Mouse (Mus musculus) intestine, postnatal 0 days (tissue): ENCODE results near the gene Nrxn3. TPM values are rescaled to one million over a fixed set of nuclear protein-coding genes. Genes with fewer than 3 reads are reported as not detected.

Experiments used
- ATAC-seq: fragments of 200-750 bp; cut with Nextera tagmentation; 2 replicates; pipeline ENCODE4 v1.8.0; 2017; ENCODE audit warnings: mild to moderate bottlenecking, moderate TSS enrichment, moderate library complexity
- H3K27ac ChIP-seq: fragments of 300-500 bp; sonication (generic); 2 replicates; pipeline ENCODE4 v1.5.1; 2014; ENCODE audit warnings: mild to moderate bottlenecking, low read depth, low read length, moderate library complexity
- H3K27me3 ChIP-seq: fragments of 300-500 bp; sonication (generic); replicated peaks from 2 replicates; pipeline ENCODE4 v1.6.1; 2014; ENCODE audit warnings: low read length, mixed read lengths; ENCODE audit not compliant: control insufficient read depth, insufficient read depth
- H3K36me3 ChIP-seq: fragments of 300-500 bp; sonication (generic); 2 replicates; pipeline ENCODE4 v1.6.1; 2014; ENCODE audit warnings: mild to moderate bottlenecking, moderate library complexity; ENCODE audit not compliant: control insufficient read depth, insufficient read depth
- H3K4me1 ChIP-seq: fragments of 300-500 bp; sonication (generic); replicated peaks from 2 replicates; pipeline ENCODE4 v1.6.1; 2014; ENCODE audit warnings: antibody characterized with exemption, low read length, mixed read lengths; ENCODE audit not compliant: control insufficient read depth, insufficient read depth
- H3K4me2 ChIP-seq: fragments of 300-500 bp; sonication (generic); replicated peaks from 2 replicates; pipeline ENCODE4 v1.6.1; 2014; ENCODE audit warnings: low read depth, mild to moderate bottlenecking, moderate library complexity
- H3K4me3 ChIP-seq: fragments of 300-500 bp; sonication (generic); 2 replicates; pipeline ENCODE4 v1.5.1; 2014; ENCODE audit warnings: low read depth, low read length
- H3K9ac ChIP-seq: fragments of 300-500 bp; sonication (generic); 2 replicates; pipeline ENCODE4 v1.6.1; 2014; ENCODE audit warnings: mild to moderate bottlenecking, low read depth, low read length
- H3K9me3 ChIP-seq: fragments of 300-500 bp; sonication (generic); 2 replicates; pipeline ENCODE4 v1.6.1; 2016; ENCODE audit warnings: mixed run types; ENCODE audit not compliant: control insufficient read depth
- CTCF ChIP-seq: sonication (generic); IDR thresholded peaks from 2 replicates; pipeline ENCODE4 v1.5.1; 2016; ENCODE audit warnings: low read depth, mild to moderate bottlenecking, control low read depth, antibody characterized with exemption, moderate library complexity
- WGBS: fragments of 180-500 bp; shearing (Covaris S2); extraction: QIAGEN DNeasy Blood & Tissue Kit; methylation state at CpG from one replicate; pipeline ENCODE4 v1.1.7; 2014; 5-methylcytosine and 5-hydroxymethylcytosine counted together
- polyA plus RNA-seq: library from polyadenylated mRNA; unstranded; fragments of >200 nt; fragmentation: Nextera tagmentation; extraction: Ambion mirVana; gene quantifications from 2 replicates; pipeline ENCODE4 v1.2.1, GENCODE M21; 2015

Nrxn3 gene
- polyA plus RNA-seq, 1 experiment from 2014 or later: 0.47 TPM

DNA sequence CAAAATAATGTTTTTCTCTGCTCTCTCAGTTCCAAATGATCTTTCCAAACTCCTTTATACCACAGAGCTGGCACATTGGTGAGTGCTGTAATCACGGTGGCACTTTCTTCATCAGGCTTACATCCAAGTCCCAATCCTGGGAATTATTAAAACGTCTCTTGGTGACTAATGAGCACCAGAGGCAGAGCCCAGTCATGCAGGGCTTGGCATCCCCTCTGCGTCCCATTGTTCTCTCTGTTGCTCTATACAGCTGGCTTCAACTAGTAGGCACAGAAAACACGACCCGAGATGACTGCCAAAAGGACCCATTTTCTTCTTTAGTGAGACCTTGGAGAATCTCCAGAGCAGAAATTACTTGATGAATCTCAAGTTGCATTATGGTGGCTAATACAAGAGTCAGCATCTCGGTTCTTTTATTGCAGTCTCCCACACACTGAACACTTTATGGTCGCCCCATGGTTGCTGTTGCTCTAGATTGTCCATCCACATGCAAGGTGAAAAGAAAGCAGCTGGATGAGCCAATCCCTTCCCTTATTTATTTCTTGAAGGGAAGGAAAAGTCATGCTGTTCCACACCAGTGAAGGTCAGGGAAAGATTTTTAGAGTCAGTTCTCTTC is 1552.1 kb downstream of the Nrxn3 start:
- Histone ChIP-seq H3K9me3 (no peaks in the 10 kb centered on the region), H3K4me2 (no peak overlapping the region), H3K27ac (no peak overlapping the region), H3K36me3 (no peaks in the 10 kb centered on the region), H3K9ac (no peak overlapping the region), H3K4me1 (no peaks in the 10 kb centered on the region), H3K27me3 (no peaks in the 10 kb centered on the region), H3K4me3 (no peak overlapping the region)
- TF ChIP-seq CTCF: no peak
- no peak for ATAC-seq
- 83% methylated on average over 7 of the region's 7 CpGs for WGBS

DNA sequence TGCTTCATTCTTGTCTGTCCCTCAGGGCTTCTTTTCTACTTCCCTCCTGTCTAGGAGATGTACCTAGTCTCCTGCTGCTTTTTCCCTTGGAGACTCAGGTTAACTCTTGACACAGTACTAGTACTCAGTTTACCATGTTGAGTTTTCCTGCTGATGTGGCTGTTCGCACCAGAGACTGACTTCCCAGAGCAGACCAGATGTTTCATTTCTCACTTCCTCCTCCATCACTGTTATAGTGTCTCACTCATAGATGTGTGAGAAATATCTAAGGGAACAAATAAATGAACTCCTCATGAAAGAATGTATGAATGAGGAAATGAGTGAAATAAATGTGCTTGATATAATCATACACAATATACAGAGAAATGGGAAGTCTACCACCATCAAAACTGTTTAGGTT is 1558.6 kb downstream of the Nrxn3 start:
- H3K9ac ChIP-seq: no peak overlapping the region
- H3K27me3 ChIP-seq: no peaks in the 10 kb centered on the region
- TF ChIP-seq CTCF: no peak
- 79% methylated on average over 1 of the region's 1 CpGs for WGBS
- no peak overlapping the region for H3K4me2 ChIP-seq
- no peak for ATAC-seq
- H3K36me3 ChIP-seq: no peaks in the 10 kb centered on the region
- no peak overlapping the region for H3K27ac ChIP-seq
- H3K9me3 ChIP-seq: no peaks in the 10 kb centered on the region
- no peaks in the 10 kb centered on the region for H3K4me1 ChIP-seq
- no peak overlapping the region for H3K4me3 ChIP-seq

DNA sequence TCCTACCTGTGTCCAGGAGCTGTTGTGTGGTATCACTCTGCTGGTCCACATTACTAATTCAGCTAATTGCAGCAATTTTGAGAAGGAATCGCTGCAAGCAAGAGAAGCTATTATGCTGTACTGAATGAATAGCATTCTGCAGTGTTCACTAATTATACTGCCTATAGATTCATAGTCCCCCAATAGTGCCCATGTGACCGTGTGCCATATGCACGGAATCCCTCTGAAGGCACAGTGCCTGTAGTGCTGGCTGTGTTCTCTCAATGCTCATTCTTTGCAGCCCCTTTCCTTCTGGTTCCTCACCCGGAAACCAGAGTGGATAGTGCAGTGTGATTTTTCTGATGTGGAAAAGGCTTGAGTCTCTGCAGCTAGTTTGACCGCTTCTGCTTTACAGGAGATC is 1560.3 kb downstream of the Nrxn3 start:
- H3K4me3 ChIP-seq: no peak overlapping the region
- H3K9ac ChIP-seq: no peak overlapping the region
- no peak for ATAC-seq
- no peaks in the 10 kb centered on the region for H3K27me3 ChIP-seq
- H3K9me3 ChIP-seq: no peaks in the 10 kb centered on the region
- no peak overlapping the region for H3K27ac ChIP-seq
- no peaks in the 10 kb centered on the region for H3K4me1 ChIP-seq
- no peaks in the 10 kb centered on the region for H3K36me3 ChIP-seq
- no peak for TF ChIP-seq CTCF
- no peak overlapping the region for H3K4me2 ChIP-seq
- 89% methylated on average over 5 of the region's 5 CpGs for WGBS

DNA sequence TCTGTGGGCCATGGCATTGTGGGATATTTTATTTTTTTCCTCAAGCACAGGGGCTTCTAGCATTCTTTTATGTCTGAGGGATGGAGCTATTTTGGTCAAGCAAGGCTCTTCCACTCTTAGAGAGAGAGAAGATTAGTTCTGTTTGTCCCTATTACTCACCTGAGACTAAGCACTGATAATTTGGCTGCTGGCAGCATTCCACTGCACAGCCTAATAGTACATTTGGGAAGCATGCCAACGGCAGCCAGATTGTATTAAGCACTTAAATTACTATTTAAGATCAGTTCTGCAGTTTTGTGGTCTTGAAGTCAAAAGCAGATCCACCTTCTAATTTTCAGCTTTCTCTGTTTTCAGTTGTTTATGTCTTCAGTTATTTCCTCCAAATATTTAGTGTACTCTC is 1580.0 kb downstream of the Nrxn3 start:
- Histone ChIP-seq H3K4me3 (no peak overlapping the region), H3K27me3 (no peaks in the 10 kb centered on the region), H3K9me3 (no peaks in the 10 kb centered on the region), H3K9ac (no peak overlapping the region), H3K4me2 (no peak overlapping the region), H3K36me3 (no peaks in the 10 kb centered on the region), H3K27ac (no peak overlapping the region), H3K4me1 (no peaks in the 10 kb centered on the region)
- WGBS: 47% methylated on average over 1 of the region's 1 CpGs
- no peak for TF ChIP-seq CTCF
- no peak for ATAC-seq

DNA sequence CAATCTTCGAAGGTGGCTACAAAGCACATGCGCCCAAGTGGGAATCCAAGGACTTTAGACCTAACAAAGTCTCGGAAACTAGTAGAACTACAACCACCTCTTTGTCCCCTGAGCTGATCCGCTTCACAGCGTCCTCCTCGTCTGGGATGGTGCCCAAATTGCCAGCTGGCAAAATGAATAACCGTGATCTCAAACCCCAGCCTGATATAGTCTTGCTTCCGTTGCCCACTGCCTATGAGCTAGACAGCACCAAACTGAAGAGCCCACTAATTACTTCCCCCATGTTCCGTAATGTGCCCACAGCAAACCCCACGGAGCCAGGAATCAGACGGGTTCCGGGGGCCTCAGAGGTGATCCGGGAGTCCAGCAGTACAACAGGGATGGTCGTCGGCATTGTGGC is 1609.1 kb downstream of the Nrxn3 start:
- no peak for TF ChIP-seq CTCF

DNA sequence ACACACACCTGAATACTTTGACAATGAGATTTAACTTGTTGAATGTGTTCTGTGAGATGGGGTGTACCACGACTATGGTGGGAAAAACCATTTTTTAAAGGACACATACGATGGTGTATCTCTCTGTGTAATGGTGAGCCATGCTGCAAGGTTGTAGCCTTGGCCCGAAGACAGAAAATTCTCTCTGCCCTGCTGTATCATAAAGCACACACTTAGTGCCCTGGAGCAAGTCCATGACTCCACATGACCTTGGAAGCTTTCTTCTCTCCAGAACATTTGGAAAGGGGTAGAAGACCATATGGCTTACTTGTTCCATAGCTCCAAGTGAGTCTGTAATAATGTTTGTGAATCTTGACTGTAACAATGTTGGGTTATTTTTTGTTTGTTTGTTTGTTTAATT is 1609.8 kb downstream of the Nrxn3 start:
- H3K9me3 ChIP-seq: no peaks in the 10 kb centered on the region
- no peaks in the 10 kb centered on the region for H3K27me3 ChIP-seq
- no peak overlapping the region for H3K27ac ChIP-seq
- no peak overlapping the region for H3K4me3 ChIP-seq
- WGBS: 89% methylated on average over 3 of the region's 3 CpGs
- no peak overlapping the region for H3K4me2 ChIP-seq
- H3K36me3 ChIP-seq: no peaks in the 10 kb centered on the region
- no peaks in the 10 kb centered on the region for H3K4me1 ChIP-seq
- TF ChIP-seq CTCF: no peak
- H3K9ac ChIP-seq: no peak overlapping the region
- ATAC-seq: no peak

More for the DNA sequence above, 1609.1 kb downstream of the Nrxn3 start:
- Histone ChIP-seq H3K27ac (no peak overlapping the region), H3K4me1 (no peaks in the 10 kb centered on the region), H3K27me3 (no peaks in the 10 kb centered on the region), H3K9me3 (no peaks in the 10 kb centered on the region), H3K4me3 (no peak overlapping the region), H3K9ac (no peak overlapping the region), H3K4me2 (no peak overlapping the region), H3K36me3 (no peaks in the 10 kb centered on the region)
- WGBS: 92% methylated on average over 15 of the region's 15 CpGs
- ATAC-seq: no peak
